Mouse (Mus musculus) midbrain, postnatal 0 days (tissue): Measurements from ENCODE around the gene Fbxo36. TPM values are rescaled to one million over a fixed set of nuclear protein-coding genes. Genes with fewer than 3 reads are reported as not detected.

Source experiments
- ATAC-seq: fragments of 200-750 bp; cut with Nextera tagmentation; 2 replicates; pipeline ENCODE4 v1.8.0; 2017; ENCODE audit warnings: moderate number of reproducible peaks, mild to moderate bottlenecking, moderate TSS enrichment, moderate library complexity; ENCODE audit not compliant: low FRiP score
- DNase-seq: peaks from one replicate; pipeline ENCODE4 v3.0.0-alpha.2; 2015; ENCODE audit warnings: low spot score
- H3K27ac ChIP-seq: fragments of 300-500 bp; sonication (generic); 2 replicates; pipeline ENCODE4 v1.5.1; 2014; ENCODE audit warnings: low read depth, mild to moderate bottlenecking, low read length, mixed read lengths
- H3K27me3 ChIP-seq: fragments of 300-500 bp; sonication (generic); 2 replicates; pipeline ENCODE4 v1.6.1; 2014; ENCODE audit warnings: low read length, control low read depth, mixed read lengths; ENCODE audit not compliant: insufficient read depth
- H3K36me3 ChIP-seq: fragments of 300-500 bp; sonication (generic); 2 replicates; pipeline ENCODE4 v1.6.1; 2014; ENCODE audit warnings: low read length, control low read depth, mixed read lengths; ENCODE audit not compliant: insufficient read depth
- H3K4me1 ChIP-seq: fragments of 300-500 bp; sonication (generic); 2 replicates; pipeline ENCODE4 v1.6.1; 2014; ENCODE audit warnings: mild to moderate bottlenecking, control low read depth, antibody characterized with exemption, low read length, mixed read lengths; ENCODE audit not compliant: insufficient read depth
- H3K4me2 ChIP-seq: fragments of 300-500 bp; sonication (generic); 2 replicates; pipeline ENCODE4 v1.6.1; 2014; ENCODE audit warnings: low read depth, mild to moderate bottlenecking, low read length, mixed read lengths; ENCODE audit not compliant: poor library complexity, severe bottlenecking
- H3K4me3 ChIP-seq: fragments of 300-500 bp; sonication (generic); 2 replicates; pipeline ENCODE4 v1.5.1; 2014; ENCODE audit warnings: low read depth, mild to moderate bottlenecking, low read length, moderate library complexity
- H3K9ac ChIP-seq: fragments of 300-500 bp; sonication (generic); replicated peaks from 2 replicates; pipeline ENCODE4 v1.6.1; 2014; ENCODE audit warnings: mild to moderate bottlenecking, low read length, moderate library complexity, mixed read lengths; ENCODE audit not compliant: poor library complexity, severe bottlenecking
- H3K9me3 ChIP-seq: fragments of 300-500 bp; sonication (generic); 2 replicates; pipeline ENCODE4 v1.6.1; 2016; ENCODE audit warnings: low read length, control low read depth
- CTCF ChIP-seq: IDR thresholded peaks from 2 replicates; pipeline ENCODE4 v1.5.1; 2016; ENCODE audit warnings: antibody characterized with exemption, mild to moderate bottlenecking
- WGBS: fragments of 180-500 bp; shearing (Covaris S2); extraction: QIAGEN DNeasy Blood & Tissue Kit; methylation state at CpG from one replicate; pipeline ENCODE4 v1.1.7; 2014; 5-methylcytosine and 5-hydroxymethylcytosine counted together
- polyA plus RNA-seq: library from polyadenylated mRNA; unstranded; fragments of >200 nt; fragmentation: Nextera tagmentation; extraction: Ambion mirVana; gene quantifications from 2 replicates; pipeline ENCODE4 v1.2.1, GENCODE M21; 2015
- total RNA-seq: library from RNA; depleted of rRNA; stranded (reverse); fragments of >200 nt; gene quantifications from 2 replicates; pipeline ENCODE4 v1.2.3, GENCODE M21; 2014

Gene Fbxo36
- total and polyA plus RNA-seq, 2 experiments from 2014 or later, result 2.6 to 7.4 TPM

GRCm38 (mm10) chr1:84904467-84904866 lies 64.8 kb downstream of the Fbxo36 start:
- no peak for ATAC-seq
- 92% methylated on average over 2 of the region's 2 CpGs for WGBS

DNA sequence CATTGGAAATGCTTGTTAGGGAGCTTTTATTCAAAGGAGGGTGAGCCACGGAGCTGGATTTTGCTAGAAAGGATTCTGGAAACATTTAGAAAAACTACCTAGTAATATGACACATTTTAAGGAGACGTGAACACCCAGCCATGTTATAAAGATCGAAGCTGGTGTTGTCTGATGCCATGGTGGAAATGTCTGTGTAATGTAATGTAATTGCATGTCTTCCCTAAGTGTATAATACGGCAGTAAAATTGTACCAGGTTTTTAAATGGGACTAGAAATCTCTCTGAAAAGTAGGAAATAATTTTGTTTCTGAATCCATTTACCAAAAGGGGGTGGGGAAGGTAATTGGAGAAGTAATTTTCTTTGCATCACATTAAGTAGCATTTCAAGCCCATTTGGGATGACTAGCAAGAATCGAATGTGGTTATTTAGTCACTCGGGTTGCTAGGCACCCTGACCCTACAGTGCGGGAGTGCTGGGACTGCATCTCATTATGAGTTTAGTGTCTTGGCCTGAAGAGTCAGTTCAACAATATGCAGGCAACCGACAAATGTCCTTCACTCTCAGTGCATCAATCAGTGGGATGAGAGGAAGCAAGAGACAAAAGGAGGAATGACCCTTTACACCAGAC lies 70.7 kb downstream of the Fbxo36 start:
- no peak for ATAC-seq
- no peak overlapping the region for H3K27ac ChIP-seq

More at GRCm38 (mm10) chr1:84904467-84904866, 64.8 kb downstream of the Fbxo36 start:
- no peak overlapping the region for H3K27ac ChIP-seq
- 0 out of 2 replicates have a peak, but pooled peaks cover 3% of the 10 kb centered on the region for H3K36me3 ChIP-seq
- no peak for TF ChIP-seq CTCF
- H3K4me2 ChIP-seq, result no peak overlapping the region
- peak; percentile 14 for DNase-seq
- no peaks in the 10 kb centered on the region for H3K27me3 ChIP-seq
- H3K4me3 ChIP-seq, result no peak overlapping the region
- no peaks in the 10 kb centered on the region for H3K4me1 ChIP-seq
- H3K9me3 ChIP-seq, result no peaks in the 10 kb centered on the region
- no peak overlapping the region for H3K9ac ChIP-seq

GRCm38 (mm10) chr1:84912571-84912970 lies 72.9 kb downstream of the Fbxo36 start:
- Histone ChIP-seq H3K9ac (no peak overlapping the region), H3K27me3 (no peaks in the 10 kb centered on the region), H3K27ac (no peak overlapping the region), H3K4me3 (no peak overlapping the region), H3K4me1 (no peaks in the 10 kb centered on the region), H3K36me3 (peaks cover 22% of the 10 kb centered on the region), H3K4me2 (no peak overlapping the region), H3K9me3 (no peaks in the 10 kb centered on the region)
- 93% methylated on average over 11 of the region's 11 CpGs for WGBS
- no peak for ATAC-seq
- TF ChIP-seq CTCF, result no peak
- no peak for DNase-seq

More for the DNA sequence above, 70.7 kb downstream of the Fbxo36 start:
- Histone ChIP-seq H3K4me1 (no peaks in the 10 kb centered on the region), H3K36me3 (peaks cover 18% of the 10 kb centered on the region), H3K9ac (no peak overlapping the region), H3K4me2 (no peak overlapping the region), H3K9me3 (no peaks in the 10 kb centered on the region), H3K4me3 (no peak overlapping the region), H3K27me3 (no peaks in the 10 kb centered on the region)
- 49% methylated on average over 8 of the region's 8 CpGs for WGBS
- no peak for DNase-seq
- TF ChIP-seq CTCF, result no peak

DNA sequence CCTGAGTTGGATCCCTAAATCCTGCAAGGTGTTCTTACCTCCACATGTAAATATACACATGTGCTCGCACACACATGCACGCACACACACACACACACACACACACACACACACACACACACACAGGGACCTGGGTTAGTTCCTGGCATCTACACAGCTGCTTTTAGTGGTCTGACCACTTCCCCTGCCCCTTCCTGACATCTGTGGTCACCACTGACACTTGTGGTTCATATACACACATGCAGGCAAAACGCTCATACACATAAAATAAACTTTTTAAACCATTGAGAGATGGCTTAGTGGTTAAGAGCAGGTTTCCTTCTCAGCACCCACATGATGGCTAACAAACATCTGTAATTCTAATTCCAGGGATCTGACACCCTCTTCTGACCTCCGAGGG lies 75.4 kb downstream of the Fbxo36 start:
- Histone ChIP-seq H3K36me3 (peaks cover 29% of the 10 kb centered on the region), H3K9me3 (no peaks in the 10 kb centered on the region), H3K9ac (no peak overlapping the region), H3K4me2 (no peak overlapping the region), H3K4me3 (no peak overlapping the region), H3K4me1 (no peaks in the 10 kb centered on the region), H3K27me3 (no peaks in the 10 kb centered on the region), H3K27ac (no peak overlapping the region)
- TF ChIP-seq CTCF, result no peak
- DNase-seq (no peak), ATAC-seq (no peak)
- 95% methylated on average over 4 of the region's 4 CpGs for WGBS

DNA sequence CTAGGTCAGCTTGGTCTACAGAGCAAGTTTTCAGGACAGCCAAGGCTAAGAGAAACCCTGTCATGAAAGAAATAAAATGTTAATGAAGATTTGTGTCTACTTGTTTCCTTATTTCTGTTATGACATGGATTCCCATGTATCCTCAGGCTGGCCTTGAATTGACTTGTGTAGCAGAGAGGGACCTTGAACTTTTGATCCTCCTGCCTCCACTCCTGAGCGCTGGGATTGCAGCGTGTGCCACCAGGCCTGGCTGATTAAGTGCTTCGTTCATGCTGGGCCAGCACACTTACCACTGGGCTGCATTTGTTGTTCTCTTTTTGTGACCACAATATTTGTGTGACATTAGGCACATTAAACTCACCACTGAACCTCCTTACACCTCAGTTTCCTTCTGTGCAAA lies 79.2 kb downstream of the Fbxo36 start:
- DNase-seq (no peak), ATAC-seq (no peak)
- H3K27ac ChIP-seq, result no peak overlapping the region
- H3K9ac ChIP-seq, result no peak overlapping the region
- H3K4me1 ChIP-seq, result no peaks in the 10 kb centered on the region
- no peak for TF ChIP-seq CTCF
- H3K4me2 ChIP-seq, result no peak overlapping the region
- peaks cover 19% of the 10 kb centered on the region for H3K36me3 ChIP-seq
- H3K4me3 ChIP-seq, result no peak overlapping the region
- no peaks in the 10 kb centered on the region for H3K9me3 ChIP-seq
- WGBS, result 94% methylated on average over 3 of the region's 3 CpGs
- H3K27me3 ChIP-seq, result no peaks in the 10 kb centered on the region

DNA sequence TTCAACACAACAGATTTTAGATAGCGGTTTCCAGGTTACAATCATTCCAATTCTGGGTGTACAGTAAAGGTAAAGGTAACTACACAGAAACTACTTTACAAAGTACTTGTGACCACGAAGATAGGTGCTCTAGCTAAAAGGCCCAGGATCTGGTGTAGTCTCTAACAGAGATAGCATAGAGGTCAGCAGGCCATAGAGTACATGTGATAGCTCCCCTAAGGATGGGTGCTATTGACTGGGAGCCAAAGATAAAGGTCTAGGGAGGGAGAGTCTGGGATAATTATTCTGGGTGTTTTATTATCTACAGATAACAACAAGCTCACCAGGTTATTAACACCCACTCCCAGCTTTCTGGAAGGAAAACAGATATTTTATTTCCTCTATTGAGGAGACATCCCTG lies 83.8 kb downstream of the Fbxo36 start:
- Histone ChIP-seq H3K4me2 (no peak overlapping the region), H3K27ac (no peak overlapping the region), H3K4me1 (no peaks in the 10 kb centered on the region), H3K4me3 (no peak overlapping the region), H3K36me3 (peaks cover 17% of the 10 kb centered on the region), H3K27me3 (no peaks in the 10 kb centered on the region), H3K9ac (no peak overlapping the region), H3K9me3 (no peaks in the 10 kb centered on the region)
- TF ChIP-seq CTCF, result no peak
- no peak for ATAC-seq
- 88% methylated on average over 2 of the region's 2 CpGs for WGBS
- DNase-seq, result no peak
